Mouse (Mus musculus) telencephalon, adult 2 months (tissue): Measurements from ENCODE around the gene Erg.

Experiments used
- DNase-seq: peaks from one replicate; pipeline ENCODE4 v3.0.0-alpha.2; 2011; ENCODE audit warnings: low read depth, low spot score

Erg gene

GRCm38 (mm10) chr16:95446368-95446767 lies 140.0 kb downstream of the Erg start:
- no peak for DNase-seq

- DNase-seq, result no peak
These were observed 144.4 kb downstream of the Erg start for GRCm38 (mm10) chr16:95442023-95442422.

GRCm38 (mm10) chr16:95441179-95441578 lies 145.2 kb downstream of the Erg start:
- no peak for DNase-seq

GRCm38 (mm10) chr16:95440334-95440733 lies 146.1 kb downstream of the Erg start:
- peak; percentile 34 for DNase-seq

- DNase-seq, result no peak
These were observed 146.6 kb downstream of the Erg start for GRCm38 (mm10) chr16:95439794-95440193.

GRCm38 (mm10) chr16:95438848-95439540 lies 147.4 kb downstream of the Erg start:
- DNase-seq, result no peak

GRCm38 (mm10) chr16:95436611-95437010 lies 149.8 kb downstream of the Erg start:
- no peak for DNase-seq

GRCm38 (mm10) chr16:95436051-95436450 lies 150.3 kb downstream of the Erg start:
- no peak for DNase-seq

- no peak for DNase-seq
These were observed 152.0 kb downstream of the Erg start for GRCm38 (mm10) chr16:95434434-95434833.

GRCm38 (mm10) chr16:95432540-95432971 lies 153.8 kb downstream of the Erg start:
- DNase-seq, result no peak

- DNase-seq, result no peak
These were observed 156.5 kb downstream of the Erg start for GRCm38 (mm10) chr16:95429851-95430250.

GRCm38 (mm10) chr16:95428239-95428638 lies 158.2 kb downstream of the Erg start:
- DNase-seq, result no peak

- DNase-seq, result no peak
These were observed 158.9 kb downstream of the Erg start for GRCm38 (mm10) chr16:95427512-95427911.

- DNase-seq, result no peak
These were observed 163.7 kb downstream of the Erg start for GRCm38 (mm10) chr16:95422658-95423073.

GRCm38 (mm10) chr16:95421235-95421886 lies 165.0 kb downstream of the Erg start:
- DNase-seq, result peak; percentile 19

- DNase-seq, result no peak
These were observed 170.5 kb downstream of the Erg start for GRCm38 (mm10) chr16:95415921-95416320.

- DNase-seq, result no peak
These were observed 171.0 kb downstream of the Erg start for GRCm38 (mm10) chr16:95415372-95415771.

- DNase-seq, result peak; percentile 62
These were observed 172.9 kb downstream of the Erg start for GRCm38 (mm10) chr16:95413401-95413959.

GRCm38 (mm10) chr16:95408096-95408495 lies 178.3 kb downstream of the Erg start:
- peak; percentile 17 for DNase-seq

GRCm38 (mm10) chr16:95405496-95405895 lies 180.9 kb downstream of the Erg start:
- DNase-seq, result no peak

- DNase-seq, result no peak
These were observed 182.9 kb downstream of the Erg start for GRCm38 (mm10) chr16:95403453-95403852.

GRCm38 (mm10) chr16:95401869-95402268 lies 184.5 kb downstream of the Erg start:
- no peak for DNase-seq
